Mouse (Mus musculus): ENCODE data around the gene Ocel1.

The Ocel1 gene

GRCm38 (mm10) chr8:71396639-71397305 lies 25.7 kb downstream of the Ocel1 start, which contains the start of gene Babam1:
Gene Babam1, plus strand, starts transcription at chr8:71396861.
- in situ Hi-C loops (cut with MboI; ENCODE audit: unreplicated experiment in 2 of 2), result loop anchor here in 1 of 2 experiments (25.0 kb wide), 1 partner anchor 684 kb away; the partner anchor contains the start of genes Gm3336, Iqcn and Pde4c

- in situ Hi-C loops (cut with MboI; ENCODE audit: unreplicated experiment in 2 of 2), result loop anchor here in 1 of 2 experiments (25.0 kb wide), 1 partner anchor 685 kb away; the partner anchor contains the start of genes Gm3336, Iqcn and Pde4c
Measured at GRCm38 (mm10) chr8:71397701-71398100, 26.6 kb downstream of the Ocel1 start.

- in situ Hi-C loops (cut with MboI; ENCODE audit: unreplicated experiment in 2 of 2), result no loop called here
Measured at GRCm38 (mm10) chr8:71400826-71401225, 29.7 kb downstream of the Ocel1 start.

GRCm38 (mm10) chr8:71401454-71401853 lies 30.4 kb downstream of the Ocel1 start:
- in situ Hi-C loops (cut with MboI; ENCODE audit: unreplicated experiment in 2 of 2), result no loop called here

GRCm38 (mm10) chr8:71402446-71402964 lies 31.4 kb downstream of the Ocel1 start:
- in situ Hi-C loops (cut with MboI; ENCODE audit: unreplicated experiment in 2 of 2), result no loop called here

GRCm38 (mm10) chr8:71403107-71403885 lies 32.2 kb downstream of the Ocel1 start:
- in situ Hi-C loops (cut with MboI; ENCODE audit: unreplicated experiment in 2 of 2), result no loop called here

- in situ Hi-C loops (cut with MboI; ENCODE audit: unreplicated experiment in 2 of 2), result no loop called here
Measured at GRCm38 (mm10) chr8:71404011-71404410, 32.9 kb downstream of the Ocel1 start.

GRCm38 (mm10) chr8:71404951-71405351 lies 33.9 kb downstream of the Ocel1 start:
- in situ Hi-C loops (cut with MboI; ENCODE audit: unreplicated experiment in 2 of 2), result loop anchor here (5.0 kb wide), 2 partner anchors 33 to 508 kb away; partner anchors contain the start of genes Ocel1 (in 2 of the 2) and Rpl18a (in 2 of the 2)

GRCm38 (mm10) chr8:71405401-71406098 lies 34.5 kb downstream of the Ocel1 start, which contains the start of gene Ankle1:
Gene Ankle1, plus strand, starts transcription at chr8:71406010.
- in situ Hi-C loops (cut with MboI; ENCODE audit: unreplicated experiment in 2 of 2), result loop anchor here (5.0 kb wide), 2 partner anchors 33 to 508 kb away; partner anchors contain the start of genes Ocel1 (in 2 of the 2) and Rpl18a (in 2 of the 2)

GRCm38 (mm10) chr8:71406099-71407015 lies 35.3 kb downstream of the Ocel1 start:
- in situ Hi-C loops (cut with MboI; ENCODE audit: unreplicated experiment in 2 of 2), result loop anchor here (5.0 kb wide), 2 partner anchors 34 to 509 kb away; partner anchors contain the start of genes Ocel1 (in 2 of the 2) and Rpl18a (in 2 of the 2)

- in situ Hi-C loops (cut with MboI; ENCODE audit: unreplicated experiment in 2 of 2), result loop anchor here (5.0 kb wide), 2 partner anchors 35 to 510 kb away; partner anchors contain the start of genes Ocel1 (in 2 of the 2) and Rpl18a (in 2 of the 2)
Measured at GRCm38 (mm10) chr8:71407441-71407840, 36.3 kb downstream of the Ocel1 start.

- in situ Hi-C loops (cut with MboI; ENCODE audit: unreplicated experiment in 2 of 2), result loop anchor here (5.0 kb wide), 2 partner anchors 36 to 511 kb away; partner anchors contain the start of genes Ocel1 (in 2 of the 2) and Rpl18a (in 2 of the 2)
Measured at GRCm38 (mm10) chr8:71408231-71408630, 37.1 kb downstream of the Ocel1 start.

GRCm38 (mm10) chr8:71411535-71412273 lies 40.6 kb downstream of the Ocel1 start:
- in situ Hi-C loops (cut with MboI; ENCODE audit: unreplicated experiment in 2 of 2), result no loop called here

GRCm38 (mm10) chr8:71422121-71422520 lies 51.0 kb downstream of the Ocel1 start:
- in situ Hi-C loops (cut with MboI; ENCODE audit: unreplicated experiment in 2 of 2), result no loop called here
